Mouse (Mus musculus): ENCODE results near the gene Rrp1. TPM values are rescaled to one million over a fixed set of nuclear protein-coding genes. Genes with fewer than 3 reads are reported as not detected.

Rrp1 gene
- polyA plus RNA-seq, 1 experiment, result 149 TPM

Other genes starting within 250 kb of the Rrp1 start
- 76.4 and 90.3 TPM in 2 replicates for gene D10Jhu81e, start 243.3 kb downstream of the Rrp1 start, polyA plus RNA-seq (2012; rRNA removed)
- 9.1 and 9.3 TPM in 2 replicates for gene Pwp2, start 227.9 kb downstream of the Rrp1 start, polyA plus RNA-seq (2012; rRNA removed)
- 38.1 and 41.0 TPM in 2 replicates for gene Trappc10, start 168.4 kb downstream of the Rrp1 start, polyA plus RNA-seq (2012; rRNA removed)
- 75.1 and 81.3 TPM in 2 replicates for gene Agpat3, start 60.6 kb downstream of the Rrp1 start, polyA plus RNA-seq (2012; rRNA removed)
- 205 and 261 TPM in 2 replicates for gene Cstb, start 12.6 kb upstream of the Rrp1 start, polyA plus RNA-seq (2012; rRNA removed)
- 28.2 and 33.3 TPM in 2 replicates for gene Pdxk, start 51.9 kb upstream of the Rrp1 start, polyA plus RNA-seq (2012; rRNA removed)
- not detected in 2 replicates for gene Olfr1358, start 104.4 kb upstream of the Rrp1 start, polyA plus RNA-seq (2012; rRNA removed)
- gene Ilvbl, start 161.3 kb upstream of the Rrp1 start, polyA plus RNA-seq (2012; rRNA removed), result 32.3 and 38.6 TPM in 2 replicates
- gene Syde1, start 178.9 kb upstream of the Rrp1 start, polyA plus RNA-seq (2012; rRNA removed), result 27.8 and 29.4 TPM in 2 replicates
- gene Olfr1357, start 205.0 kb upstream of the Rrp1 start, polyA plus RNA-seq (2012; rRNA removed), result not detected in 2 replicates

Measured in urinary bladder, adult 2 months (tissue).